Mouse (Mus musculus) bone marrow, adult 2 months (tissue): Measurements from ENCODE around the gene Krt80.

Experiments used
- CTCF ChIP-seq: fragments of 200-500 bp; IDR thresholded peaks from 2 replicates; pipeline ENCODE4 v1.5.1; 2011; ENCODE audit warnings: low read length, control low read depth; ENCODE audit not compliant: control insufficient read depth, insufficient read depth
- POLR2A ChIP-seq: fragments of 200-500 bp; IDR thresholded peaks from 2 replicates; pipeline ENCODE4 v1.6.1; 2011; ENCODE audit warnings: low read depth, mild to moderate bottlenecking, control low read depth, low read length, borderline replicate concordance; ENCODE audit not compliant: control insufficient read depth

DNA sequence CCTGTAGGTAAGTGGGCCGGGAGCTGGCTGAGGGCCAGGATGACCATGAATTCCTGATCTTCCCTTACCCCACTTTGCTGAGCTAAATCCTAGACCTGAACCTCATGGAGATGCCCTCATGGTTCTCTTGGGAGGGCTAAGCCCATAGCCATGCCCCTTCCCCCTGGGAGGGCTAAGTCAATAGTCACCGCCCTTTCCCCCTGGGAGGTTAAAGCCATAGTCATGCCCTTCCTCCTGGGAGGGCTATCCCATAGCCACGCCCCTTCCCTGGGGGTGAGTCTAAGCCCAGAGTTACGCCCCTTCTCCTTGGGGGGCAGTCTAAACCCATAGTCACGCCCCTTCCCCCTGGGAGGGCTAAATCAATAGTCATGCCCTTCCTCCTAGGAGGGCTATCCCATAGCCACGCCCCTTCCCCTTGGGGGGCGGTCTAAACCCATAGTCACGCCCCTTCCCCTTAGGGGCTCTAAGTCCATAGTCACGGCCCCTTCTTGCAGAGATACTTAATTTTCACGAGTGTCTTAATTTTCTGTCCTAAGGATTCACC lies 43.9 kb downstream of the Krt80 start:
- TF ChIP-seq CTCF (no peak), POLR2A (no peak)
